Mouse (Mus musculus): ENCODE data around the gene Ube2r2. TPM values are rescaled to one million over a fixed set of nuclear protein-coding genes. Genes with fewer than 3 reads are reported as not detected.

Gene Ube2r2
- polyA plus RNA-seq, 1 experiment: 28.5 TPM

- no peak for DNase-seq (ENCODE audit: low read depth in 1 of 2, low spot score in 2 of 2)
- peaks cover 4% of the 10 kb centered on the region; the same call in 1 of the 2 replicates for H3K27me3 ChIP-seq (ENCODE audit: control insufficient read depth, insufficient read depth, low read length)
- TF ChIP-seq CTCF (IDR thresholded peaks at IDR 0.05; ENCODE audit: extremely low read depth, insufficient read depth, insufficient read length, insufficient replicate concordance) (no peak), POLR2A (IDR thresholded peaks at IDR 0.05; ENCODE audit: low read depth, low read length) (no peak)
- no peaks in the 10 kb centered on the region for H3K36me3 ChIP-seq (ENCODE audit: control insufficient read depth, insufficient read depth, low read length)
- 75% methylated on average over 1 of the region's 1 CpGs for WGBS
- no peak overlapping the region for H3K4me3 ChIP-seq (ENCODE audit: extremely low read depth, insufficient read depth, insufficient read length)
- no peak overlapping the region for H3K27ac ChIP-seq (ENCODE audit: insufficient read depth, low read length)
- H3K4me1 ChIP-seq (ENCODE audit: control insufficient read depth, insufficient read depth, insufficient read length): peaks cover 7% of the 10 kb centered on the region
Observed at GRCm38 (mm10) chr4:41100986-41101385, 34.6 kb upstream of the Ube2r2 start.

- no peak overlapping the region for H3K4me3 ChIP-seq (ENCODE audit: extremely low read depth, insufficient read depth, insufficient read length)
- no peaks in the 10 kb centered on the region for H3K36me3 ChIP-seq (ENCODE audit: control insufficient read depth, insufficient read depth, low read length)
- H3K27me3 ChIP-seq (ENCODE audit: control insufficient read depth, insufficient read depth, low read length): peaks cover under 1% of the 10 kb centered on the region; the same call in 1 of the 2 replicates
Observed at GRCm38 (mm10) chr4:41102901-41103300, 32.6 kb upstream of the Ube2r2 start.

DNA sequence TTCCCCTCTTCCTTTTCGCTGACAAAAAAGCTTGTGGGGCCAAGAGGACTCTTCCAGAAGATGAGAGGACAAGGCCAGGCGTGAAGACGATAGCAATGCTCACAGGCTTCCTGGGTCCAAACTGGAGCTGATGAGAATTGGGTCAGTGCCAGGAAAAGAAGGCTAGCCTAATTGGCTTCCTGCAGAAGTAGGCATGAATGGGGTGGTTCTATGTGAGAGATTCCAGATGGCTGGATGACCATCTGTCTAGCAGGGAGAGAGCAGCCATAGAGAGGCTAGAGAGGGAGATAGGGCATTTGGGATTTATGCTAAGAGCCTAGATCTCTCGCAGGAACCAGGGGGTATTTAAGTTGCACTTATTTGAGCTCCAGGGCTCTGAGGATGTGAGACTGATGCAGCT lies 28.1 kb upstream of the Ube2r2 start:
- Histone ChIP-seq H3K27ac (ENCODE audit: insufficient read depth, low read length) (no peak overlapping the region), H3K4me3 (ENCODE audit: extremely low read depth, insufficient read depth, insufficient read length) (no peak overlapping the region), H3K27me3 (ENCODE audit: control insufficient read depth, insufficient read depth, low read length) (no peaks in the 10 kb centered on the region), H3K36me3 (ENCODE audit: control insufficient read depth, insufficient read depth, low read length) (no peaks in the 10 kb centered on the region), H3K4me1 (ENCODE audit: control insufficient read depth, insufficient read depth, insufficient read length) (no peaks in the 10 kb centered on the region)
- no peak for TF ChIP-seq POLR2A (IDR thresholded peaks at IDR 0.05; ENCODE audit: low read depth, low read length)
- no peak for TF ChIP-seq CTCF (IDR thresholded peaks at IDR 0.05; ENCODE audit: extremely low read depth, insufficient read depth, insufficient read length, insufficient replicate concordance)
- WGBS: 87% methylated on average over 4 of the region's 4 CpGs
- no peak for DNase-seq (ENCODE audit: low read depth in 1 of 2, low spot score in 2 of 2)

More at GRCm38 (mm10) chr4:41102901-41103300, 32.6 kb upstream of the Ube2r2 start:
- Histone ChIP-seq H3K4me1 (ENCODE audit: control insufficient read depth, insufficient read depth, insufficient read length) (peaks cover 2% of the 10 kb centered on the region), H3K27ac (ENCODE audit: insufficient read depth, low read length) (no peak overlapping the region)
- TF ChIP-seq POLR2A (IDR thresholded peaks at IDR 0.05; ENCODE audit: low read depth, low read length): no peak
- no peak for TF ChIP-seq CTCF (IDR thresholded peaks at IDR 0.05; ENCODE audit: extremely low read depth, insufficient read depth, insufficient read length, insufficient replicate concordance)
- DNase-seq (ENCODE audit: low read depth in 1 of 2, low spot score in 2 of 2): no peak

DNA sequence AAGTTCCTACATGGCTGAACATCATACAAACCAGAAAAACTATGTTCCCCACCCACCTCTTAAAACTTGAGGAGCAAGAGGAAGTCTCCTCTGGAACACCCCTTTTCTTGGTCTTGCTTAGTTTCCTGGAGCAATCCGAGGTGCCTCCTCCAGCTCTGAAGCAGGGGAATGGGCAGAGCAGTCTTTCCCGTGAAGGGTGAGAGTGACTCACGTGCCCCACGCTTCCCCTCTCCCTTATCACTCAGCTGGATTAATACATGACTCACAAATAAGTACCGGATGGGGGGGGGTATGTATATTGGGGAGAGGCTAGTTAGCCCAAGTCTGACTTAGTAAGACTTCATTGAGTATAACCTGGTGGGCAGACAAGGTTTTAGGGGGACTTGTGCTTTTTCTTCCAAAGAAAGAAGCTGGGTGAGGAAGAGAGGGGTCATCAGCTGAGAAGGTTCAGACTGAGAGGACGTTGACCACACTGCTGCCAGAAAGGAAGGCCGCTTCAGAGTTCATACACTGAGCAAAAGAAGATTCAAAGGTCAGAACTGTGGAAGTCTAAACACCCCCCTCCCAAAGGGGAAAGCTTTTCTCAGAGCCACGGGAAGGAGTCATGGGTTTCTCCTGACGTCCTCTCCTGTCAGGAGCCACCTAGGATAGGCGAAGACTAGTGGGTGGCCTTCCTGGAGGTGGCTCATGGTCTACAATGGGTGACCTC lies 26.7 kb upstream of the Ube2r2 start:
- TF ChIP-seq POLR2A (IDR thresholded peaks at IDR 0.05; ENCODE audit: low read depth, low read length) (no peak), CTCF (IDR thresholded peaks at IDR 0.05; ENCODE audit: extremely low read depth, insufficient read depth, insufficient read length, insufficient replicate concordance) (no peak)
- no peaks in the 10 kb centered on the region for H3K27me3 ChIP-seq (ENCODE audit: control insufficient read depth, insufficient read depth, low read length)
- H3K36me3 ChIP-seq (ENCODE audit: control insufficient read depth, insufficient read depth, low read length): no peaks in the 10 kb centered on the region; the same call in 1 of the 2 replicates
- H3K4me3 ChIP-seq (ENCODE audit: extremely low read depth, insufficient read depth, insufficient read length): no peak overlapping the region
- no peak for DNase-seq (ENCODE audit: low read depth in 1 of 2, low spot score in 2 of 2)
- H3K27ac ChIP-seq (ENCODE audit: insufficient read depth, low read length): no peak overlapping the region
- H3K4me1 ChIP-seq (ENCODE audit: control insufficient read depth, insufficient read depth, insufficient read length): no peaks in the 10 kb centered on the region
- 71% methylated on average over 10 of the region's 10 CpGs for WGBS

DNA sequence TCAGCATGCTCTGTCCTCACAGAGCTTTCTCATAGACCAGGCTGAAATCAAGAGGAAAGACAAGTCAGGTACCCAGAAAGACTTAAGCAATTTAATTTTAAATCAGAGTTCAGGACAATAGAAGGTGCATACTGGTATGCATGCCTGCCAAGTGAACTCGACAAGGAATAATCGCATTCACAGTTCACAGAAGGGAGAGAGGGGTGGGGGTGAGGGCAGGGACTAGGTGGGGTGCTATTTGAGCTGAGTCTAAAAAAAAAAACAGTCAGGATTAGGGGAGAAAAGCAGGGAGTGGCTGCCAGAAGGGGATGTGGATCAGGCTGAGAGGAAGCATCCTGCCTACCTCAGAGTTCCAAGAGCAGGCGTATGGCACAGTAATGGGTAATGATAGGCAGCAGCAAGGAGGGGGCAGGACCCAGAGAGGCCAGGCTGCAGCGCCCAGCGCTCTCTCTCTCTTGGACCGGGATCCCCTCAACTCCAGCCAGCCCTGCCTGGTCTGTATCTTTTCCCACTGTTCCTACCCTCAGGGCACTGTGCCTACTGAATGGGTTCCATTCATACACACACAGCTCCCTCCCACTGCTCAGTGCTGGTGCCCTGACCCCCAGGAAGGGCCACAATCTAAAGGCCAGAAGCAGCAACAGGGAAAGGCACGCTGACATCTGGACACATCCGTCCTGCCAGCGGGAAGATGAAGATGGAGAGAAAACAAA lies 21.0 kb upstream of the Ube2r2 start:
- DNase-seq (ENCODE audit: low read depth in 1 of 2, low spot score in 2 of 2): no peak
- 95% methylated on average over 9 of the region's 9 CpGs for WGBS
- Histone ChIP-seq H3K27me3 (ENCODE audit: control insufficient read depth, insufficient read depth, low read length) (no peaks in the 10 kb centered on the region), H3K36me3 (ENCODE audit: control insufficient read depth, insufficient read depth, low read length) (peaks cover 42% of the 10 kb centered on the region), H3K4me3 (ENCODE audit: extremely low read depth, insufficient read depth, insufficient read length) (no peak overlapping the region), H3K4me1 (ENCODE audit: control insufficient read depth, insufficient read depth, insufficient read length) (no peaks in the 10 kb centered on the region), H3K27ac (ENCODE audit: insufficient read depth, low read length) (no peak overlapping the region)
- TF ChIP-seq POLR2A (IDR thresholded peaks at IDR 0.05; ENCODE audit: low read depth, low read length) (no peak), CTCF (IDR thresholded peaks at IDR 0.05; ENCODE audit: extremely low read depth, insufficient read depth, insufficient read length, insufficient replicate concordance) (no peak)

- Histone ChIP-seq H3K27me3 (ENCODE audit: control insufficient read depth, insufficient read depth, low read length) (no peaks in the 10 kb centered on the region), H3K4me1 (ENCODE audit: control insufficient read depth, insufficient read depth, insufficient read length) (no peaks in the 10 kb centered on the region), H3K27ac (ENCODE audit: insufficient read depth, low read length) (no peak overlapping the region), H3K36me3 (ENCODE audit: control insufficient read depth, insufficient read depth, low read length) (peaks cover 48% of the 10 kb centered on the region), H3K4me3 (ENCODE audit: extremely low read depth, insufficient read depth, insufficient read length) (no peak overlapping the region)
- TF ChIP-seq CTCF (IDR thresholded peaks at IDR 0.05; ENCODE audit: extremely low read depth, insufficient read depth, insufficient read length, insufficient replicate concordance): no peak
- no peak for TF ChIP-seq POLR2A (IDR thresholded peaks at IDR 0.05; ENCODE audit: low read depth, low read length)
- DNase-seq (ENCODE audit: low read depth in 1 of 2, low spot score in 2 of 2): no peak
- 90% methylated on average over 6 of the region's 6 CpGs for WGBS
Observed at GRCm38 (mm10) chr4:41115074-41115473, 20.5 kb upstream of the Ube2r2 start.

DNA sequence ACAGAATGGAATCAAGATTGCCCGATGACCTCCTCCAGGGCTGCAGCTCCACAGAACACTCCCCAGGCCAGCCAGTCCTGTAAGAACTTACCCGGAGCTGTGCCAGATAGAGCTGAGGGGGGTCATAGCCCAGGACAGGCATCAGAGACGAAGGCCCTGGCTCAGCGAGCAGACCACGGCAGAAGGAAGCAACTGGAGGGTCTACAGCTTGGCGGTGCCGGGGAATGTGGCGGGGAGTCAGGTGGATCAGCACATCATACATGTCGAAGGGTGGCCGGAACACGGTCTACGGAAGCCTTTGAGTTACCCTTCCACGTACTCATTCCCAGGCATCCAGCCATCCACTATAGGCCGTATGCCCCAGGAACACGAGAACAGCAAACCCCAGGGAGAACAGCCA lies 19.8 kb upstream of the Ube2r2 start:
- H3K27ac ChIP-seq (ENCODE audit: insufficient read depth, low read length): no peak overlapping the region

More for the DNA sequence above, 19.8 kb upstream of the Ube2r2 start:
- Histone ChIP-seq H3K27me3 (ENCODE audit: control insufficient read depth, insufficient read depth, low read length) (no peaks in the 10 kb centered on the region), H3K4me1 (ENCODE audit: control insufficient read depth, insufficient read depth, insufficient read length) (no peaks in the 10 kb centered on the region), H3K4me3 (ENCODE audit: extremely low read depth, insufficient read depth, insufficient read length) (no peak overlapping the region), H3K36me3 (ENCODE audit: control insufficient read depth, insufficient read depth, low read length) (peaks cover 52% of the 10 kb centered on the region)
- DNase-seq (ENCODE audit: low read depth in 1 of 2, low spot score in 2 of 2): no peak
- no peak for TF ChIP-seq POLR2A (IDR thresholded peaks at IDR 0.05; ENCODE audit: low read depth, low read length)
- no peak for TF ChIP-seq CTCF (IDR thresholded peaks at IDR 0.05; ENCODE audit: extremely low read depth, insufficient read depth, insufficient read length, insufficient replicate concordance)
- 92% methylated on average over 15 of the region's 15 CpGs for WGBS
